Mouse (Mus musculus) MEL (cell line): ENCODE results near the gene Samm50. TPM values are rescaled to one million over a fixed set of nuclear protein-coding genes. Genes with fewer than 3 reads are reported as not detected.

Experiments
- DNase-seq: peaks from one replicate; pipeline ENCODE4 v3.0.0; 2011; ENCODE audit warnings: low read depth, low spot score
- H3K27ac ChIP-seq: 2 replicates; pipeline ENCODE4 v1.5.1; 2012; ENCODE audit warnings: low read depth, mild to moderate bottlenecking, control low read depth, low read length, moderate library complexity; ENCODE audit not compliant: control insufficient read depth
- H3K27me3 ChIP-seq, 2 experiments: fragments of 150-350 bp in 1 of 2; sonication (generic) in 1 of 2; 2 replicates each; pipeline ENCODE4 v1.6.1; 2012; ENCODE audit warnings: low read length in 2 of 2, mild to moderate bottlenecking in 2 of 2, improper control_type of control experiment in 1 of 2, moderate library complexity in 1 of 2; ENCODE audit not compliant: insufficient read depth in 2 of 2, control insufficient read depth in 1 of 2
- H3K36me3 ChIP-seq, 2 experiments: 2 replicates each; pipeline ENCODE4 v1.6.1; 2012 to 2014; ENCODE audit warnings: low read length in 2 of 2, improper control_type of control experiment in 1 of 2, inconsistent platforms in 1 of 2, mild to moderate bottlenecking in 1 of 2; ENCODE audit not compliant: insufficient read depth in 2 of 2, control insufficient read depth in 1 of 2
- H3K4me1 ChIP-seq, 2 experiments: fragments of 150-350 bp in 1 of 2; sonication (generic) in 1 of 2; 2 replicates each; pipeline ENCODE4 v1.6.1; 2012; ENCODE audit warnings: low read length in 2 of 2, improper control_type of control experiment in 1 of 2, mild to moderate bottlenecking in 1 of 2; ENCODE audit not compliant: insufficient read depth in 2 of 2, control insufficient read depth in 1 of 2
- H3K4me3 ChIP-seq, 2 experiments: fragments of 150-350 bp in 1 of 2; sonication (generic) in 1 of 2; 2 replicates each; pipeline ENCODE4 v1.5.1; 2012; ENCODE audit warnings: low read depth in 2 of 2, low read length in 2 of 2, mild to moderate bottlenecking in 2 of 2, moderate library complexity in 2 of 2, control low read depth in 1 of 2, improper control_type of control experiment in 1 of 2; ENCODE audit not compliant: control insufficient read depth in 1 of 2, insufficient read depth in 1 of 2
- H3K79me2 ChIP-seq: 2 replicates; pipeline ENCODE4 v1.6.1; 2012; ENCODE audit warnings: mild to moderate bottlenecking, low read length, moderate library complexity; ENCODE audit not compliant: control insufficient read depth, poor library complexity, insufficient read depth
- H3K9ac ChIP-seq: 2 replicates; pipeline ENCODE4 v1.6.1; 2012; ENCODE audit warnings: low read depth, mild to moderate bottlenecking, control low read depth, low read length, moderate library complexity; ENCODE audit not compliant: control insufficient read depth, poor library complexity, severe bottlenecking
- H3K9me3 ChIP-seq: fragments of 150-350 bp; sonication (generic); replicated peaks from 2 replicates; pipeline ENCODE4 v1.6.1; 2012; ENCODE audit warnings: mild to moderate bottlenecking, low read length, improper control_type of control experiment, moderate library complexity; ENCODE audit not compliant: insufficient read depth
- BHLHE40 ChIP-seq: IDR thresholded peaks from 2 replicates; pipeline ENCODE4 v1.6.1; 2012; ENCODE audit warnings: low read depth, mild to moderate bottlenecking, inconsistent platforms, low read length, improper control_type of control experiment, borderline replicate concordance
- ELF1 ChIP-seq: IDR thresholded peaks from 2 replicates; pipeline ENCODE4 v1.6.1; 2014; ENCODE audit warnings: low read depth, mild to moderate bottlenecking, inconsistent platforms, low read length, improper control_type of control experiment, moderate library complexity
- EP300 ChIP-seq, 2 experiments: IDR thresholded peaks; 2 replicates each; pipeline ENCODE4 v1.6.1; 2011; ENCODE audit warnings: improper control_type of control experiment in 2 of 2, low read length in 2 of 2, low read depth in 1 of 2, mild to moderate bottlenecking in 1 of 2
- MAX ChIP-seq: IDR thresholded peaks from 2 replicates; pipeline ENCODE4 v1.6.1; 2011; ENCODE audit warnings: low read length, improper control_type of control experiment
- MXI1 ChIP-seq: IDR thresholded peaks from 2 replicates; pipeline ENCODE4 v1.6.1; 2011; ENCODE audit warnings: mild to moderate bottlenecking, low read depth, low read length, improper control_type of control experiment
- MYC ChIP-seq: IDR thresholded peaks from 2 replicates; pipeline ENCODE4 v1.6.1; 2011; ENCODE audit warnings: low read depth, mild to moderate bottlenecking, low read length, improper control_type of control experiment, moderate library complexity
- NRF1 ChIP-seq: IDR thresholded peaks from 2 replicates; pipeline ENCODE4 v1.6.1; 2014; ENCODE audit warnings: low read depth, mild to moderate bottlenecking, inconsistent platforms, low read length, improper control_type of control experiment, moderate library complexity; ENCODE audit not compliant: poor library complexity, insufficient read depth, severe bottlenecking
- POLR2AphosphoS2 ChIP-seq: IDR thresholded peaks from 2 replicates; pipeline ENCODE4 v1.6.1; 2011; ENCODE audit warnings: low read length, improper control_type of control experiment
- POLR2AphosphoS5 ChIP-seq: IDR thresholded peaks from 2 replicates; pipeline ENCODE4 v1.6.1; 2012; ENCODE audit warnings: low read depth, borderline replicate concordance, mild to moderate bottlenecking, inconsistent platforms, low read length, moderate library complexity, mixed read lengths
- SIN3A ChIP-seq: IDR thresholded peaks from 2 replicates; pipeline ENCODE4 v1.6.1; 2012; ENCODE audit warnings: low read length, improper control_type of control experiment, inconsistent platforms
- SMC3 ChIP-seq: IDR thresholded peaks from 2 replicates; pipeline ENCODE4 v1.6.1; 2011; ENCODE audit warnings: low read depth, low read length, improper control_type of control experiment
- USF2 ChIP-seq, 2 experiments: IDR thresholded peaks; 2 replicates each; pipeline ENCODE4 v1.6.1; 2011 to 2012; ENCODE audit warnings: improper control_type of control experiment in 2 of 2, low read length in 2 of 2, borderline replicate concordance in 1 of 2, inconsistent platforms in 1 of 2, low read depth in 1 of 2, mild to moderate bottlenecking in 1 of 2; ENCODE audit not compliant: insufficient read depth in 1 of 2
- ZC3H11A ChIP-seq: IDR thresholded peaks from 2 replicates; pipeline ENCODE4 v1.6.1; 2012; ENCODE audit warnings: low read depth, mild to moderate bottlenecking, inconsistent platforms, low read length, improper control_type of control experiment
- ZMIZ1 ChIP-seq: IDR thresholded peaks from 2 replicates; pipeline ENCODE4 v1.6.1; 2012; ENCODE audit warnings: low read depth, mild to moderate bottlenecking, inconsistent platforms, low read length, improper control_type of control experiment, moderate library complexity
- ZNF384 ChIP-seq: IDR thresholded peaks from 2 replicates; pipeline ENCODE4 v1.6.1; 2012; ENCODE audit warnings: low read depth, mild to moderate bottlenecking, inconsistent platforms, low read length, improper control_type of control experiment
- polyA plus RNA-seq, 2 experiments: library from polyadenylated mRNA; stranded (reverse) in 1 of 2; unstranded in 1 of 2; fragments of >175 nt in 1 of 2; fragments of >200 nt in 1 of 2; gene quantifications; 2 replicates each; pipeline versions ENCODE4 v1.2.1 to v1.2.4; 2012; ENCODE audit warnings: low replicate concordance in 2 of 2, low read depth in 1 of 2; ENCODE audit not compliant: insufficient read length in 2 of 2, insufficient read depth in 1 of 2, missing spikeins in 1 of 2
- total RNA-seq: library from RNA; depleted of rRNA; stranded (reverse); fragments of 300-350 nt; gene quantifications from 2 replicates; pipeline ENCODE4 v1.2.3, GENCODE M21; 2012

Samm50 gene
- total and polyA plus RNA-seq, 3 experiments = 62.4 to 190 TPM; not detected in 1

DNA sequence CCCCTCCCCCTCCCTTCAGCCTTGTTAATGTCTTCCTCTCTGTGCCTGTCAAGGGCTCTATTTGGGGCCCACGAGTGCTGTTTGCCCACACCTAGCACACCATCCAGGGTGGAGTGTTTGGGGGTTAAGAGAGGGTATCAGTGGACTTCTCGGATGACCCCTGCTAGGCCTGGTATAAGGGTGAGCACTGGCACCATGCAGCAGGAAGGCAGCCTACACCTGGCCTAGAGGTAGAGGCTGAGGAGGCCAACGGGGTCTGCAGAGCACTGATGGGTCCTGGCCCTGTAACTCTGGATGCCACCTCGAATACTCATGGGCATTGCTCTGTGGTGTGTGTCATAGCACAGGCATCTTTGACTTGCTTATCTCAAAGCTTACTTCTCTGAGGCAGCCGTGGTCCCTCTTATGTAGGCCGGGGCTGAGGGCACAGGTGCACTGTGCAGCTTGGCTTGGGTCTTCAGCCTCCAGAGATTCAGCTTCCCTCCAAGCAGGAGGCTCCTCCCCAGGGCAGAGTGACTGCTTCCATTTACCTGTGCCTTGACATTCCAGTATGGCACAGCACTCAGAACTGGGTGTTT lies 21.2 kb downstream of the Samm50 start:
- Histone ChIP-seq H3K9ac (no peak overlapping the region), H3K27ac (no peak overlapping the region), H3K36me3 (peaks cover 0 to 23% of the 10 kb centered on the region in 2 experiments; a peak in 2 of 4 replicates), H3K4me1 (peaks cover 11 to 26% of the 10 kb centered on the region in 2 experiments), H3K79me2 (no peaks in the 10 kb centered on the region), H3K4me3 (no peak overlapping the region), H3K27me3 (no peaks in the 10 kb centered on the region), H3K9me3 (no peaks in the 10 kb centered on the region)
- DNase-seq = no peak
- TF ChIP-seq BHLHE40 (no peak), ELF1 (no peak), MXI1 (no peak), POLR2AphosphoS2 (no peak), EP300 (IDR thresholded peaks at IDR 0.05; ENCODE audit: low read depth in 1 of 2, low read length in 2 of 2) (no peak), ZC3H11A (no peak), MAX (no peak), SMC3 (no peak), SIN3A (no peak), ZMIZ1 (no peak)

GRCm38 (mm10) chr15:84214476-84214875 lies 22.4 kb downstream of the Samm50 start:
- Histone ChIP-seq H3K4me3 (no peak overlapping the region), H3K36me3 (peaks cover 0 to 18% of the 10 kb centered on the region in 2 experiments; a peak in 2 of 4 replicates), H3K79me2 (no peaks in the 10 kb centered on the region), H3K9me3 (no peaks in the 10 kb centered on the region), H3K27ac (no peak overlapping the region), H3K4me1 (peaks cover 4 to 17% of the 10 kb centered on the region in 2 experiments), H3K9ac (no peak overlapping the region)
- DNase-seq = no peak
- TF ChIP-seq ZNF384 = no peak
- no peak for TF ChIP-seq POLR2AphosphoS5
- TF ChIP-seq NRF1 = no peak
- TF ChIP-seq MYC = no peak
- no peak for TF ChIP-seq USF2 (IDR thresholded peaks at IDR 0.05; ENCODE audit: borderline replicate concordance in 1 of 2, insufficient read depth in 1 of 2, low read depth in 1 of 2, low read length in 2 of 2)
- TF ChIP-seq EP300 (IDR thresholded peaks at IDR 0.05; ENCODE audit: low read depth in 1 of 2, low read length in 2 of 2) = no peak
- TF ChIP-seq SMC3 = no peak
- TF ChIP-seq, all 39 proteins: peak for 0
- no peaks in the 10 kb centered on the region for H3K27me3 ChIP-seq
